Mouse (Mus musculus) layer of hippocampus, adult 2 months (tissue): ENCODE measurements at regions not wholly inside any gene's neighbourhood (a gene's known extent, or its start where the extent isn't known, plus 50 kb on each side); places are given as distances from the start of the nearest gene placed in this dataset.

ENCODE experiments used
- DNase-seq, 2 experiments: peaks; one replicate each; pipeline ENCODE4 v3.0.0; 2022; ENCODE audit warnings: low spot score in 2 of 2
- H3K27ac ChIP-seq: fragments of 200-600 bp; 2 replicates; pipeline ENCODE4 v1.8.1; 2022
- H3K4me3 ChIP-seq: fragments of 200-600 bp; 2 replicates; pipeline ENCODE4 v1.8.1; 2022; ENCODE audit warnings: mild to moderate bottlenecking
- CTCF ChIP-seq: fragments of 200-600 bp; conservative IDR thresholded peaks from 2 replicates; pipeline ENCODE4 v1.8.1; 2022; ENCODE audit warnings: antibody characterized with exemption, mild to moderate bottlenecking, moderate library complexity

DNA sequence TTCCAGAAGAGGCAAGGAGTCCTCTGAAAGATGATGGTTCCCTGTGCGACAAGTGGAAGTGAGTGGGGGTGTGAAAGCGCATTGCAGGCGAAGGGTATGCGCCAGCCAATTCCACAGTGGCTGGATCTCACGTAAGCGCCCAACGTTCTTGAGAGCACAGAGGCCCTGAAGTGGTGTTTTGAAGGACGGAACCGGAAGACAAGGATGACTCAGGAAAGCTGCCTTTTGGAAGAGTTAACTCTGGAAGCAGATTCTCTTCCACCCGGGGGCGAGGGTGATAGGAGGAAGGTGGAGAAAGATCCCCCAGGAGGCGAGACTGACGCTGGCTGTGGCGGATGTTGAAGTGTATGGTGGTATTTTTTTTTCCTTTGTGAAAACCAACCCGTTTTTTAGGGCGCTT lies 101.9 kb upstream of the Hs3st2 start:
- H3K27ac ChIP-seq, result no peak overlapping the region
- DNase-seq, result no peak
- no peak for TF ChIP-seq CTCF

GRCm38 (mm10) chr7:121296151-121296695 lies 95.4 kb upstream of the Hs3st2 start:
- no peak for TF ChIP-seq CTCF
- no peak for DNase-seq
- Histone ChIP-seq H3K4me3 (no peak overlapping the region), H3K27ac (no peak overlapping the region)

More for the DNA sequence above, 101.9 kb upstream of the Hs3st2 start:
- H3K4me3 ChIP-seq, result no peak overlapping the region

GRCm38 (mm10) chr7:121312961-121313587 lies 78.6 kb upstream of the Hs3st2 start:
- no peak for TF ChIP-seq CTCF
- Histone ChIP-seq H3K4me3 (no peak overlapping the region), H3K27ac (no peak overlapping the region)
- no peak for DNase-seq

- no peak for TF ChIP-seq CTCF
- no peak overlapping the region for H3K27ac ChIP-seq
- no peak overlapping the region for H3K4me3 ChIP-seq
- peak in 1 of 2 experiments; percentile 15 for DNase-seq
Observed at GRCm38 (mm10) chr7:121314521-121314920, 77.1 kb upstream of the Hs3st2 start.

GRCm38 (mm10) chr7:121329274-121329673 lies 62.4 kb upstream of the Hs3st2 start:
- no peak for DNase-seq
- Histone ChIP-seq H3K27ac (no peak overlapping the region), H3K4me3 (no peak overlapping the region)
- no peak for TF ChIP-seq CTCF

DNA sequence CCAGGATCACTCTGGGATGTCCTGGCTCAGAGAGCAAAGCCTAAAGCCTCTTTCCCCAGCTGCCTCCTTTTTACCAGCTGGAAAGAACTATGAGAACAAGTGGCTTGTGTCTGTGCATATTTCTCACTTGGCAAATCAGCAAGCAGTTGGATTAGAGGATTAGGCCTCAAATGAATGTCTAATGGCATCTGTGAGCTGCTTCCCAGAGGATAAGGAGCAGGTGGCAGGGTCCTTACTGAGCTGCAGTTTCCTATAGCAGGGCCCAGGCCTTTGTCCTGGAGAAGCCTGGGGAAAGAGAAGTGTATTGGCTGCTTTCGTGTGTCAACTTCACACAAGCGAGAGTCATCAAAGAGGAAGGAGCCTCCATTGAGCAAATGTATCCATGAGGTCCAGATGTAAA lies 59.1 kb upstream of the Hs3st2 start:
- H3K27ac ChIP-seq, result no peak overlapping the region
- TF ChIP-seq CTCF, result no peak
- H3K4me3 ChIP-seq, result no peak overlapping the region
- DNase-seq, result no peak

GRCm38 (mm10) chr7:121335390-121336109 lies 56.1 kb upstream of the Hs3st2 start:
- Histone ChIP-seq H3K27ac (no peak overlapping the region), H3K4me3 (no peak overlapping the region)
- DNase-seq, result no peak
- no peak for TF ChIP-seq CTCF

DNA sequence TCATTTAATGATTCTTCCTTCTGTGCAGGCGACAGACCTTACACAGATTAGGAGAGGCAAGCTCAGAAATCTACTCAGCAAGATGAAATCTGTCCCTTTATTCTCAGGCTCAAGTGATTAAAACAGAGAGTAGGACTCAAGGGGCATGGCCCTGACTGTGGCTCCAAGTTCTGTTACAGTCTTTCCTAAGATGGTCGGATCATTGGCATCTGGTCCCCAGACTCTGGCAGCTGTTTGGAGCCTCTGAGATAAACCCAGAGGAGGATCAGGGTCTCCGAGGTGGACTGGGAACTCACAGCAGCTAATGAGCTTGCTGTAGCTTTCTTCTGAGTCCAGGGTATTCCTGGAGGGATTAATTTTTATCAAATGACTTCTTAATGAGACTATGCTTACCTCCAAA lies 51.7 kb upstream of the Hs3st2 start:
- Histone ChIP-seq H3K4me3 (no peak overlapping the region), H3K27ac (no peak overlapping the region)
- no peak for TF ChIP-seq CTCF
- DNase-seq, result no peak
